Mouse (Mus musculus): ENCODE data around the gene Rasa3.

The Rasa3 gene

GRCm38 (mm10) chr8:13611702-13612101 lies 65.7 kb downstream of the Rasa3 start:
- DNase-seq, result no peak

- no peak for DNase-seq
Measured at GRCm38 (mm10) chr8:13609971-13610370, 67.4 kb downstream of the Rasa3 start.

- no peak for DNase-seq
Measured at GRCm38 (mm10) chr8:13608946-13609345, 68.5 kb downstream of the Rasa3 start.

- no peak for DNase-seq
Measured at GRCm38 (mm10) chr8:13605920-13606480, 71.4 kb downstream of the Rasa3 start.

GRCm38 (mm10) chr8:13602621-13603020 lies 74.8 kb downstream of the Rasa3 start:
- no peak for DNase-seq

- DNase-seq, result no peak
Measured at GRCm38 (mm10) chr8:13601166-13601565, 76.2 kb downstream of the Rasa3 start.

GRCm38 (mm10) chr8:13600716-13601115 lies 76.7 kb downstream of the Rasa3 start:
- DNase-seq, result no peak

- no peak for DNase-seq
Measured at GRCm38 (mm10) chr8:13600204-13600603, 77.2 kb downstream of the Rasa3 start.

- no peak for DNase-seq
Measured at GRCm38 (mm10) chr8:13597777-13598176, 79.6 kb downstream of the Rasa3 start.

- peak; percentile 60 for DNase-seq
Measured at GRCm38 (mm10) chr8:13595861-13596260, 81.5 kb downstream of the Rasa3 start.

GRCm38 (mm10) chr8:13594884-13595323 lies 82.5 kb downstream of the Rasa3 start:
- DNase-seq, result peak; percentile 93

- DNase-seq, result no peak
Measured at GRCm38 (mm10) chr8:13593340-13593739, 84.1 kb downstream of the Rasa3 start.

GRCm38 (mm10) chr8:13591246-13591645 lies 86.2 kb downstream of the Rasa3 start:
- no peak for DNase-seq

- no peak for DNase-seq
Measured at GRCm38 (mm10) chr8:13589071-13589470, 88.3 kb downstream of the Rasa3 start.

GRCm38 (mm10) chr8:13584652-13585051 lies 92.8 kb downstream of the Rasa3 start:
- no peak for DNase-seq

GRCm38 (mm10) chr8:13577869-13578268 lies 99.5 kb downstream of the Rasa3 start:
- DNase-seq, result no peak

GRCm38 (mm10) chr8:13571999-13572398 lies 105.4 kb downstream of the Rasa3 start:
- DNase-seq, result no peak

- DNase-seq, result no peak
Measured at GRCm38 (mm10) chr8:13562118-13562517, 115.3 kb downstream of the Rasa3 start, which contains the start of gene 1700029H14Rik. Gene 1700029H14Rik (minus strand): TSS chr8:13562461.

- DNase-seq, result no peak
Measured at GRCm38 (mm10) chr8:13557526-13557925, 119.9 kb downstream of the Rasa3 start.

GRCm38 (mm10) chr8:13551574-13551830 lies 125.9 kb downstream of the Rasa3 start:
- no peak for DNase-seq

- peak; percentile 90 for DNase-seq
Measured at GRCm38 (mm10) chr8:13550718-13551573, 126.5 kb downstream of the Rasa3 start.

- DNase-seq, result peak; percentile 31
Measured at GRCm38 (mm10) chr8:13548831-13549230, 128.6 kb downstream of the Rasa3 start.

GRCm38 (mm10) chr8:13548235-13548634 lies 129.2 kb downstream of the Rasa3 start:
- DNase-seq, result peak; percentile 43

- no peak for DNase-seq
Measured at GRCm38 (mm10) chr8:13546421-13546820, 131.0 kb downstream of the Rasa3 start.

- DNase-seq, result no peak
Measured at GRCm38 (mm10) chr8:13541526-13541925, 135.9 kb downstream of the Rasa3 start.
